Mouse (Mus musculus) E14TG2a.4 (cell line): ENCODE data around the gene Pigl.

Experiments used
- CTCF ChIP-seq: conservative IDR thresholded peaks from 2 replicates; pipeline ENCODE4 v1.5.1; 2014; ENCODE audit warnings: low read length
- NANOG ChIP-seq: IDR thresholded peaks from 2 replicates; pipeline ENCODE4 v1.6.1; 2014; ENCODE audit warnings: borderline replicate concordance, low read length, mixed read lengths
- POU5F1 ChIP-seq: IDR thresholded peaks from 2 replicates; pipeline ENCODE4 v1.6.1; 2014; ENCODE audit warnings: low read length, borderline replicate concordance

- TF ChIP-seq CTCF (no peak), NANOG (no peak), POU5F1 (no peak)
Measured at GRCm38 (mm10) chr11:62555896-62556412, 97.7 kb downstream of the Pigl start.
